Mouse (Mus musculus): ENCODE measurements at regions not wholly inside any gene's neighbourhood (a gene's known extent, or its start where the extent isn't known, plus 50 kb on each side); places are given as distances from the start of the nearest gene placed in this dataset.
A peak's percentile ranks its signal among the peaks of the same experiment; 100 is the strongest.

DNA sequence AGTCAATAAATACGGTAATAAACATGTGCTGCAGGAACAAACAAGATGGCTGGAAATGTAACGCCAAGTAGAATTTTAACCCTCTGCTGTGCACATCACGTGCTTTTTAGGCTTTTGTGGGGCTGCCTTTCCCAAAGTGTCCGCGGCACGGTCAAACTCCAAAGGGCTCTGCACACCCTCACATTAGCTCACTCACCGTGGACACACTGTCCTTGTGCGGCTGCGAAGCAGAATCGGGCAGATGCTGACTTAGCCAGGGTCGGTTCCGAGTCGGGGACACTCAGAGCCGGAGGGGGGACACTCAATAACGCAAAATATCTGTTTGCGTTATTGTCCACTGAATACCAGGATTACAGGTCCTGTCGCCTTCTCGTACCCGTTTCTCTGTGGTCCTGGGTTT lies 276.5 kb upstream of the Pmfbp1 start:
- no peak for DNase-seq (ENCODE audit: low read depth, low spot score)

GRCm38 (mm10) chr8:109232281-109233234 lies 261.3 kb upstream of the Pmfbp1 start:
- Histone ChIP-seq H3K36me3 (ENCODE audit: control insufficient read depth, insufficient read depth, low read length, poor library complexity, severe bottlenecking) (no peaks in the 10 kb centered on the region), H3K27me3 (ENCODE audit: control insufficient read depth, insufficient read depth, low read length, poor library complexity, severe bottlenecking) (no peaks in the 10 kb centered on the region)
- no peak for DNase-seq (ENCODE audit: low read depth, low spot score)

More for the DNA sequence above, 276.5 kb upstream of the Pmfbp1 start:
- Histone ChIP-seq H3K36me3 (ENCODE audit: control insufficient read depth, insufficient read depth, low read length, poor library complexity, severe bottlenecking) (no peaks in the 10 kb centered on the region), H3K27me3 (ENCODE audit: control insufficient read depth, insufficient read depth, low read length, poor library complexity, severe bottlenecking) (no peaks in the 10 kb centered on the region)

- no peaks in the 10 kb centered on the region for H3K36me3 ChIP-seq (ENCODE audit: control insufficient read depth, insufficient read depth, low read length, poor library complexity, severe bottlenecking)
- no peaks in the 10 kb centered on the region for H3K27me3 ChIP-seq (ENCODE audit: control insufficient read depth, insufficient read depth, low read length, poor library complexity, severe bottlenecking)
- DNase-seq (ENCODE audit: low read depth, low spot score): no peak
Measured at GRCm38 (mm10) chr8:109245526-109245925, 248.3 kb upstream of the Pmfbp1 start.

DNA sequence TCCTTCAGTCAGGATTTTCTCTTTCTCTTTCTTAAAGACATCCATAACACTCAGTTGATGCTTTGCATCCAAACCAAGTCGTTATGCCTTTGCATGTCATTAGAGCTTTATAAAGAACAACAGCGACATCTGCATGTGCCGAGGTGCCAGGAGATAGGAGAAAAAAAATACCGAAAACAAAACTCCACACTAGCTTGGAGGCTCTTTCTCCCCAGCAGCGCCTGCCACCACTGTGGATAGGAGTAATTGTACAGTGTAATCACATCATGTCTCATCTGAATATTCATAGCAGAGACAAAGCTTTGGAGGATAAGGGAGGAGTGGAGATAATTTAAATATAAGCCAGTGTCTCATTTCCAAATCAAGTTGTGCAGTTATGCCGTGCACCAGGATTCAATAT lies 246.0 kb upstream of the Pmfbp1 start:
- Histone ChIP-seq H3K36me3 (ENCODE audit: control insufficient read depth, insufficient read depth, low read length, poor library complexity, severe bottlenecking) (no peaks in the 10 kb centered on the region), H3K27me3 (ENCODE audit: control insufficient read depth, insufficient read depth, low read length, poor library complexity, severe bottlenecking) (no peaks in the 10 kb centered on the region)
- no peak for DNase-seq (ENCODE audit: low read depth, low spot score)

GRCm38 (mm10) chr8:109248356-109248755 lies 245.5 kb upstream of the Pmfbp1 start:
- Histone ChIP-seq H3K27me3 (ENCODE audit: control insufficient read depth, insufficient read depth, low read length, poor library complexity, severe bottlenecking) (no peaks in the 10 kb centered on the region), H3K36me3 (ENCODE audit: control insufficient read depth, insufficient read depth, low read length, poor library complexity, severe bottlenecking) (no peaks in the 10 kb centered on the region)
- DNase-seq (ENCODE audit: low read depth, low spot score): no peak

DNA sequence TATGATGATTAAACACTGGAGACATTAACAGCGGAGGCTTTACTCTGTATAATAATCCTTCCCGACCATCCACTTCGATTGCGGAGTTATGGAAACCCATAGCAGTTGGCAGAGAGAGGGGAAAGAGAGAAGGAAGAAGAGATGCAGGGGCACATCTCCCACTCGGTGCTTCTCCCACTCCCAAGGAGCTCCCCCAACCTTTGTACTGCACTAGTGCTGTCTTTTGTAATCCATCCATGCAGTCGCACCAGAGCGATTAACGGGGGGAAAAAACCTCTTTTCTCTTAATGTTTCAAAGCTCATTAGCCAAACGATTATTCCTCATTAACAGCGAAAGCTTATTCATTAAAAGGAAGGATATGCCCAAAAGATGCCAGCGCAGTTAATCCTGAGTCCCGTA lies 244.6 kb upstream of the Pmfbp1 start:
- no peaks in the 10 kb centered on the region for H3K27me3 ChIP-seq (ENCODE audit: control insufficient read depth, insufficient read depth, low read length, poor library complexity, severe bottlenecking)
- H3K36me3 ChIP-seq (ENCODE audit: control insufficient read depth, insufficient read depth, low read length, poor library complexity, severe bottlenecking): no peaks in the 10 kb centered on the region
- DNase-seq (ENCODE audit: low read depth, low spot score): no peak

DNA sequence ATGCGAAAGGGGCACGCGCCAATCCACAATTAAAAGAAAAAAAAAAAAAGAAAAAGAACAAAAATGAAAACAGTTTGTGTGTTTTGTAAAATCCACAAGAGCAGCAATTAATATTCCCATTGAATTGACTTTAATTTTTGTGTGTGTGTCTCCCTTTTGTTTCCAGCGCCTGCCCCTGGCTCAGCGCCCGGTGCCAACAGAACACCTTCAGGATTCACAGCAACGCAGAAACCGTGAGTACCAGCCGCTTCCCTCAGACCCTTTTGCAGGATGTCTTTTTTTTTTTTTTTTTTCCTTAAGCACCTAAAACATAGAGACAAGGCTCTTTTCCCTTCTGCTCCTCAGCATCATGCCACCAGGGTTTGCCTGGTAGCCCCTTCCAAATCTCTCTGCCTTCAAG lies 244.1 kb upstream of the Pmfbp1 start:
- no peaks in the 10 kb centered on the region for H3K36me3 ChIP-seq (ENCODE audit: control insufficient read depth, insufficient read depth, low read length, poor library complexity, severe bottlenecking)
- no peaks in the 10 kb centered on the region for H3K27me3 ChIP-seq (ENCODE audit: control insufficient read depth, insufficient read depth, low read length, poor library complexity, severe bottlenecking)
- DNase-seq (ENCODE audit: low read depth, low spot score): no peak

DNA sequence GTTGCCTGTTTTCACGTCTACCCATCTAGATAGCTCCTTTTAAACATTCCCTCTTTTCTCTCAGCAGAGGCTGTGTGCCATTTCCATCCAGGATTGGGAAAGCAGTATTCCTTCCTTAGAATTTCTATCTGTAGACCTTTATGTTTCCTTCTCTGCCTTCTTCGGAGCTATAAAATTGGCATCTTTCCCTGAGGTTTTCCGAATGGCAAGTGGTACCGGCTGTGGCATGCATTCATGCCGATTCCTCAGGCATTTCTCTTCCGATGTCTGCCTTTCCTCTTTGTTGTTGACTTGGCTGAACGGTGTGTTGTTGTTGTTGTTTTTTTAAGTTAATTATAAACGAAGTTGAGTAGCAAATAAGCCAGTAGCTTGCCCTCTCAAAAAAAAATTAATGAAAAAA lies 243.3 kb upstream of the Pmfbp1 start:
- Histone ChIP-seq H3K36me3 (ENCODE audit: control insufficient read depth, insufficient read depth, low read length, poor library complexity, severe bottlenecking) (no peaks in the 10 kb centered on the region), H3K27me3 (ENCODE audit: control insufficient read depth, insufficient read depth, low read length, poor library complexity, severe bottlenecking) (no peaks in the 10 kb centered on the region)
- no peak for DNase-seq (ENCODE audit: low read depth, low spot score)

GRCm38 (mm10) chr8:109251360-109251798 lies 242.4 kb upstream of the Pmfbp1 start:
- no peak for DNase-seq (ENCODE audit: low read depth, low spot score)
- no peaks in the 10 kb centered on the region for H3K36me3 ChIP-seq (ENCODE audit: control insufficient read depth, insufficient read depth, low read length, poor library complexity, severe bottlenecking)
- no peaks in the 10 kb centered on the region for H3K27me3 ChIP-seq (ENCODE audit: control insufficient read depth, insufficient read depth, low read length, poor library complexity, severe bottlenecking)

DNA sequence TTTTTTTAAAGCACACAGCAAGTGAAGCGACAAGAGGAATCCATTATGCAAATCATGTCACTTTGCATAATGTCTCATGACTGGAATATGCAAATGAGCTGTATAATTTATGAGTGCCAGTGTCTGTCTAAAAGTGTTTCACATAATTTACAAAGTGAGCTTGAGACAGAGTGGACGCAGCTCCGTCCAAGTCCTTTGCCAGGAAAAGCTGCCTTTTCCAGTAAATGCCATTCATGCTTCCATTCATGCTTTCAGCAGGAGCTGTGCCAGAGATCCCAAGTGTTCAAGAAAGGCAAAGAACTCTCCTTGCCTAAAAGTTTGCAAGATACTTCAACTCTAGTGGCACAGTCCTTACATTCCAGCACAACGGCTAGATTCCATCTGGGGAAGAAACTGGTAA lies 241.4 kb upstream of the Pmfbp1 start:
- Histone ChIP-seq H3K36me3 (ENCODE audit: control insufficient read depth, insufficient read depth, low read length, poor library complexity, severe bottlenecking) (no peaks in the 10 kb centered on the region), H3K27me3 (ENCODE audit: control insufficient read depth, insufficient read depth, low read length, poor library complexity, severe bottlenecking) (no peaks in the 10 kb centered on the region)
- no peak for DNase-seq (ENCODE audit: low read depth, low spot score)

GRCm38 (mm10) chr8:109279129-109279528 lies 214.7 kb upstream of the Pmfbp1 start:
- DNase-seq (ENCODE audit: low read depth, low spot score): no peak
- Histone ChIP-seq H3K36me3 (ENCODE audit: control insufficient read depth, insufficient read depth, low read length, poor library complexity, severe bottlenecking) (no peaks in the 10 kb centered on the region), H3K27me3 (ENCODE audit: control insufficient read depth, insufficient read depth, low read length, poor library complexity, severe bottlenecking) (no peaks in the 10 kb centered on the region)

DNA sequence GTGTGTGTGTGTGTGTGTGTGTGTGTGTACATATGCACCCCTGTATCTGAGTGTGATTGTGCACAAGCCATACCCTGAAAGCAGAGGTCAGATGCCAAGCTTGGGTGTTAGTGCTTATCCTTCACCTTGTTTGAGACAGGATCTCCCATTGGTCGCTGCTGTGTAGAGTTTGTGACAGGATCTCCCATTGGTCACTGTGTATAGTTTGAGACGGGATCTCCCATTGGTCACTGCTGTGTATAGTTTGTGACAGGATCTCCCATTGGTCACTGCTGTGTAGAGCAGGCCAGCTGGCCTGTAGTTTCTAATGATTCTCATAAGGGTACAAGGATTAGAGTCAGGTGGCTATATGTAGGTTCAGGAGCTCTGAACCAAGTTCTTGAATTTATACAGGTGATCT lies 213.3 kb upstream of the Pmfbp1 start:
- no peaks in the 10 kb centered on the region for H3K27me3 ChIP-seq (ENCODE audit: control insufficient read depth, insufficient read depth, low read length, poor library complexity, severe bottlenecking)

DNA sequence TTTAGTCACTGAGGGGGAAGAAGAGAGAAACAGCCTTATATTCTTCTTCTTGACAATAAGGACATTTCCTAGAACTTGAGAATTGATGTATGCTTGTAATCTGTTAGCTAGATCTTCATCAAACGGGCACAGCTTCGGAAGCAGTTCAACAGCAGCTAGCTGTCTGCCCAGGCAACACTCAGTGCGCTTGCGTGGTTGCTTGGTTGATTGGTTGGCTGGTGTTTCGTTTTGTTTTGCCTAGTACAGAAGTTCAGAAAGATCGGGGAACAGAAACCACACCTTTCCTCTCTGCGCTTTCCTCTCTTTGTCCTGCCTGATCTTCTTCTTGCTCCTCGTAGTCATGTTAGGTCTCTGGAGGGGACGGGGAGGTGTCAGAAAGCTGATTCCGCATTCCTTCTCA lies 212.2 kb upstream of the Pmfbp1 start:
- DNase-seq (ENCODE audit: low read depth, low spot score): no peak
- H3K27me3 ChIP-seq (ENCODE audit: control insufficient read depth, insufficient read depth, low read length, poor library complexity, severe bottlenecking): no peaks in the 10 kb centered on the region
- no peaks in the 10 kb centered on the region for H3K36me3 ChIP-seq (ENCODE audit: control insufficient read depth, insufficient read depth, low read length, poor library complexity, severe bottlenecking)

More for the DNA sequence above, 213.3 kb upstream of the Pmfbp1 start:
- no peaks in the 10 kb centered on the region for H3K36me3 ChIP-seq (ENCODE audit: control insufficient read depth, insufficient read depth, low read length, poor library complexity, severe bottlenecking)
- DNase-seq (ENCODE audit: low read depth, low spot score): peak; percentile 0

- no peaks in the 10 kb centered on the region for H3K36me3 ChIP-seq (ENCODE audit: control insufficient read depth, insufficient read depth, low read length, poor library complexity, severe bottlenecking)
- H3K27me3 ChIP-seq (ENCODE audit: control insufficient read depth, insufficient read depth, low read length, poor library complexity, severe bottlenecking): no peaks in the 10 kb centered on the region
- DNase-seq (ENCODE audit: low read depth, low spot score): no peak
Measured at GRCm38 (mm10) chr8:109310670-109311386, 183.0 kb upstream of the Pmfbp1 start.

GRCm38 (mm10) chr8:109311484-109312210 lies 182.2 kb upstream of the Pmfbp1 start:
- DNase-seq (ENCODE audit: low read depth, low spot score): no peak
- Histone ChIP-seq H3K27me3 (ENCODE audit: control insufficient read depth, insufficient read depth, low read length, poor library complexity, severe bottlenecking) (no peaks in the 10 kb centered on the region), H3K36me3 (ENCODE audit: control insufficient read depth, insufficient read depth, low read length, poor library complexity, severe bottlenecking) (no peaks in the 10 kb centered on the region)
